Mouse (Mus musculus) embryonic facial prominence, embryonic 11.5 days (tissue): ENCODE results near the gene BC030499. TPM values are rescaled to one million over a fixed set of nuclear protein-coding genes. Genes with fewer than 3 reads are reported as not detected.

ENCODE experiments used
- ATAC-seq: fragments of 200-750 bp; cut with Nextera tagmentation; replicated peaks from 2 replicates; pipeline ENCODE4 v1.8.0; 2017; ENCODE audit warnings: low read depth; ENCODE audit not compliant: insufficient number of reproducible peaks, low FRiP score, low TSS enrichment
- DNase-seq: peaks from one replicate; pipeline ENCODE4 v3.0.0-alpha.2; 2015; ENCODE audit warnings: low spot score
- H3K27ac ChIP-seq: fragments of 300-500 bp; sonication (generic); replicated peaks from 2 replicates; pipeline ENCODE4 v1.5.1; 2014; ENCODE audit warnings: mild to moderate bottlenecking, low read depth, low read length, control low read depth
- H3K27me3 ChIP-seq: fragments of 300-500 bp; sonication (generic); 2 replicates; pipeline ENCODE4 v1.6.1; 2014; ENCODE audit warnings: mild to moderate bottlenecking, low read length, moderate library complexity, mixed read lengths; ENCODE audit not compliant: control insufficient read depth, insufficient read depth
- H3K36me3 ChIP-seq: fragments of 300-500 bp; sonication (generic); replicated peaks from 2 replicates; pipeline ENCODE4 v1.6.1; 2014; ENCODE audit warnings: low read depth, mild to moderate bottlenecking, low read length, moderate library complexity, mixed read lengths; ENCODE audit not compliant: control insufficient read depth, insufficient read depth
- H3K4me1 ChIP-seq: fragments of 300-500 bp; sonication (generic); 2 replicates; pipeline ENCODE4 v1.6.1; 2014; ENCODE audit warnings: low read length, mixed read lengths; ENCODE audit not compliant: control insufficient read depth, insufficient read depth
- H3K4me2 ChIP-seq: fragments of 300-500 bp; sonication (generic); 2 replicates; pipeline ENCODE4 v1.6.1; 2014; ENCODE audit warnings: low read depth, mild to moderate bottlenecking, control low read depth, low read length, moderate library complexity
- H3K4me3 ChIP-seq: fragments of 300-500 bp; sonication (generic); 2 replicates; pipeline ENCODE4 v1.5.1; 2014; ENCODE audit warnings: low read depth, low read length, control low read depth
- H3K9ac ChIP-seq: fragments of 300-500 bp; sonication (generic); replicated peaks from 2 replicates; pipeline ENCODE4 v1.6.1; 2014; ENCODE audit warnings: mild to moderate bottlenecking, control low read depth, low read length
- H3K9me3 ChIP-seq: fragments of 300-500 bp; sonication (generic); replicated peaks from 2 replicates; pipeline ENCODE4 v1.6.1; 2016; ENCODE audit warnings: mild to moderate bottlenecking, low read length, inconsistent platforms, mixed read lengths; ENCODE audit not compliant: control insufficient read depth
- WGBS: fragments of 180-500 bp; shearing (Covaris S2); extraction: QIAGEN DNeasy Blood & Tissue Kit; methylation state at CpG from one replicate; pipeline ENCODE4 v1.1.7; 2014; 5-methylcytosine and 5-hydroxymethylcytosine counted together
- polyA plus RNA-seq: library from polyadenylated mRNA; unstranded; fragments of >200 nt; fragmentation: Nextera tagmentation; extraction: Ambion mirVana; gene quantifications from 2 replicates; pipeline ENCODE4 v1.2.1, GENCODE M21; 2014

Gene BC030499
- polyA plus RNA-seq, 1 experiment from 2014 or later: 0.11 TPM

- peaks cover 26% of the 10 kb centered on the region for H3K36me3 ChIP-seq
These were observed 11.8 kb upstream of the BC030499 start for GRCm38 (mm10) chr11:78278853-78279252.

GRCm38 (mm10) chr11:78279586-78279985 lies 11.1 kb upstream of the BC030499 start:
- no peak overlapping the region for H3K4me3 ChIP-seq
- no peak overlapping the region for H3K27ac ChIP-seq
- H3K27me3 ChIP-seq: no peaks in the 10 kb centered on the region
- H3K36me3 ChIP-seq: peaks cover 30% of the 10 kb centered on the region
- WGBS: 91% methylated on average over 4 of the region's 4 CpGs
- no peak overlapping the region for H3K9ac ChIP-seq
- DNase-seq (no peak), ATAC-seq (no peak)
- H3K4me2 ChIP-seq: no peak overlapping the region
- H3K4me1 ChIP-seq: no peaks in the 10 kb centered on the region
- no peaks in the 10 kb centered on the region for H3K9me3 ChIP-seq

More at GRCm38 (mm10) chr11:78278853-78279252, 11.8 kb upstream of the BC030499 start:
- H3K27me3 ChIP-seq: no peaks in the 10 kb centered on the region
- ATAC-seq (no peak), DNase-seq (no peak)
- no peaks in the 10 kb centered on the region for H3K9me3 ChIP-seq
- H3K4me1 ChIP-seq: no peaks in the 10 kb centered on the region
- H3K4me2 ChIP-seq: no peak overlapping the region
- no peak overlapping the region for H3K9ac ChIP-seq
- H3K4me3 ChIP-seq: no peak overlapping the region
- H3K27ac ChIP-seq: no peak overlapping the region
- WGBS: 92% methylated on average over 7 of the region's 7 CpGs

GRCm38 (mm10) chr11:78289146-78289763 lies 1.4 kb upstream of the BC030499 start:
- WGBS: 94% methylated on average over 7 of the region's 7 CpGs
- no peak overlapping the region for H3K9ac ChIP-seq
- no peak for DNase-seq
- no peak overlapping the region for H3K4me3 ChIP-seq
- H3K9me3 ChIP-seq: no peaks in the 10 kb centered on the region
- ATAC-seq: no peak
- H3K36me3 ChIP-seq: peaks cover 14% of the 10 kb centered on the region
- no peaks in the 10 kb centered on the region for H3K27me3 ChIP-seq
- H3K4me2 ChIP-seq: no peak overlapping the region
- no peaks in the 10 kb centered on the region for H3K4me1 ChIP-seq
- H3K27ac ChIP-seq: no peak overlapping the region

GRCm38 (mm10) chr11:78294585-78294984 lies 3.9 kb downstream of the BC030499 start:
- no peaks in the 10 kb centered on the region for H3K4me1 ChIP-seq
- no peak overlapping the region for H3K27ac ChIP-seq
- DNase-seq (no peak), ATAC-seq (no peak)
- H3K36me3 ChIP-seq: no peaks in the 10 kb centered on the region
- H3K9ac ChIP-seq: no peak overlapping the region
- H3K4me3 ChIP-seq: no peak overlapping the region
- no peaks in the 10 kb centered on the region for H3K9me3 ChIP-seq
- H3K27me3 ChIP-seq: no peaks in the 10 kb centered on the region
- 95% methylated on average over 6 of the region's 6 CpGs for WGBS
- H3K4me2 ChIP-seq: no peak overlapping the region

- peaks cover 10% of the 10 kb centered on the region for H3K36me3 ChIP-seq
- 67% methylated on average over 7 of the region's 7 CpGs for WGBS
- no peak overlapping the region for H3K27ac ChIP-seq
- H3K4me2 ChIP-seq: peak overlapping the region; percentile 68
- peak overlapping the region; percentile 52 for H3K9ac ChIP-seq
- no peaks in the 10 kb centered on the region for H3K4me1 ChIP-seq
- H3K9me3 ChIP-seq: no peaks in the 10 kb centered on the region
- no peak for DNase-seq
- no peaks in the 10 kb centered on the region for H3K27me3 ChIP-seq
- ATAC-seq: peak; percentile 75
- peak overlapping the region; percentile 85 for H3K4me3 ChIP-seq
These were observed 10.3 kb downstream of the BC030499 start for GRCm38 (mm10) chr11:78300917-78301316.

GRCm38 (mm10) chr11:78301357-78302084 lies 10.9 kb downstream of the BC030499 start, which contains the start of gene Spag5:
Gene Spag5 (plus strand): TSS chr11:78301529.
- 0% methylated on average over 49 of the region's 49 CpGs for WGBS
- DNase-seq (peak; percentile 96), ATAC-seq (peak; percentile 99)
- no peaks in the 10 kb centered on the region for H3K9me3 ChIP-seq
- H3K27me3 ChIP-seq: no peaks in the 10 kb centered on the region
- H3K4me3 ChIP-seq: peak within 1 kb of the TSS; percentile 85
- H3K4me1 ChIP-seq: no peaks in the 10 kb centered on the region
- peak within 1 kb of the TSS; percentile 68 for H3K4me2 ChIP-seq
- peak within 1 kb of the TSS; percentile 83 for H3K9ac ChIP-seq
- H3K27ac ChIP-seq: no peak within 1 kb of the TSS; the same call in 1 of the 2 replicates
- peaks cover 10% of the 10 kb centered on the region for H3K36me3 ChIP-seq

- Histone ChIP-seq H3K27me3 (no peaks in the 10 kb centered on the region), H3K36me3 (peaks cover 16% of the 10 kb centered on the region), H3K27ac (no peak overlapping the region), H3K4me3 (no peak overlapping the region), H3K4me1 (no peaks in the 10 kb centered on the region), H3K9me3 (no peaks in the 10 kb centered on the region), H3K4me2 (no peak overlapping the region), H3K9ac (no peak overlapping the region)
- 91% methylated on average over 4 of the region's 4 CpGs for WGBS
- no peak for ATAC-seq
- no peak for DNase-seq
These were observed 14.6 kb downstream of the BC030499 start for GRCm38 (mm10) chr11:78305272-78305671.

GRCm38 (mm10) chr11:78310861-78311511 lies 20.3 kb downstream of the BC030499 start:
- Histone ChIP-seq H3K27me3 (no peaks in the 10 kb centered on the region), H3K27ac (no peak overlapping the region), H3K9me3 (no peaks in the 10 kb centered on the region), H3K4me1 (no peaks in the 10 kb centered on the region), H3K4me3 (no peak overlapping the region), H3K4me2 (no peak overlapping the region), H3K9ac (no peak overlapping the region), H3K36me3 (peaks cover 26% of the 10 kb centered on the region)
- no peak for ATAC-seq
- 91% methylated on average over 8 of the region's 8 CpGs for WGBS
- no peak for DNase-seq
